Mouse (Mus musculus): ENCODE measurements at regions not wholly inside any gene's neighbourhood (a gene's known extent, or its start where the extent isn't known, plus 50 kb on each side); places are given as distances from the start of the nearest gene placed in this dataset.

DNA sequence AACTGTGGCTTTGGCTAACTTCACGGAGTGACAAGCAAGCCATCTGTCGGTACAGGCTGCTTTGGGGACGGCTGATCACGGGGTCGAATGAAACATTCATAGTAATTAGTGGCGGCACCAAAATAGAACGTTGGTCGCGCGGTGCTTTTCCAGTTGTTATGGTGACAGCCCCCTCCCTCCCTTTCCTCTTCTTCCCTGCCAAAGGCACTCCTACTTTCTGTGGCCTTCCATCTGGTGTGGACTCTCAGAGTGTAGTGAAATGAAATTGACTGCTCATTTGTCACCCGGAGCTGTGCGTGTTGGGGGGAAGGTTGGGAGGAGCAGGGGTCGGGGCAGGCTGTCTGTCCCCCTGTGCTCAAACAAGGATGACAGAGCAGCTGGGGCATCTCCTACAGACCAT is 153.5 kb downstream of the Ddx11 start:
- TF ChIP-seq USF1 (IDR thresholded peaks at IDR 0.05; ENCODE audit: low read depth), result no peak
- no peak for TF ChIP-seq MAX (IDR thresholded peaks at IDR 0.05; ENCODE audit: low read depth)
- no peak for TF ChIP-seq E2F4 (IDR thresholded peaks at IDR 0.05; ENCODE audit: insufficient read depth)
- no peak for TF ChIP-seq SRF (IDR thresholded peaks at IDR 0.05; ENCODE audit: control insufficient read depth, insufficient read length, low read depth)
- no peak for TF ChIP-seq POLR2A (IDR thresholded peaks at IDR 0.05; ENCODE audit: insufficient read length, low read depth)
- no peak for TF ChIP-seq TCF12 (IDR thresholded peaks at IDR 0.05; ENCODE audit: insufficient read depth, poor library complexity, severe bottlenecking)
- no peak for TF ChIP-seq POLR2AphosphoS2 (IDR thresholded peaks at IDR 0.05; ENCODE audit: insufficient read length, low read depth)
- peak in 1 of 3 experiments; percentile 42 for TF ChIP-seq MYOD1 (IDR thresholded peaks at IDR 0.05; ENCODE audit: control insufficient read depth in 1 of 3, insufficient read length in 2 of 3, low read depth in 2 of 3)
- no peak for TF ChIP-seq REST (IDR thresholded peaks at IDR 0.05; ENCODE audit: insufficient read depth, insufficient read length)
- TF ChIP-seq MYOG (IDR thresholded peaks at IDR 0.05; ENCODE audit: control insufficient read depth in 1 of 3, insufficient read depth in 1 of 3, insufficient read length in 2 of 3, low read depth in 2 of 3), result no peak
